Mouse (Mus musculus): ENCODE results near the gene Gm47289. TPM values are rescaled to one million over a fixed set of nuclear protein-coding genes. Genes with fewer than 3 reads are reported as not detected.
A peak's percentile ranks its signal among the peaks of the same experiment; 100 is the strongest.

The Gm47289 gene
- total RNA-seq (2012; rRNA removed), result not detected in 2 replicates

DNA sequence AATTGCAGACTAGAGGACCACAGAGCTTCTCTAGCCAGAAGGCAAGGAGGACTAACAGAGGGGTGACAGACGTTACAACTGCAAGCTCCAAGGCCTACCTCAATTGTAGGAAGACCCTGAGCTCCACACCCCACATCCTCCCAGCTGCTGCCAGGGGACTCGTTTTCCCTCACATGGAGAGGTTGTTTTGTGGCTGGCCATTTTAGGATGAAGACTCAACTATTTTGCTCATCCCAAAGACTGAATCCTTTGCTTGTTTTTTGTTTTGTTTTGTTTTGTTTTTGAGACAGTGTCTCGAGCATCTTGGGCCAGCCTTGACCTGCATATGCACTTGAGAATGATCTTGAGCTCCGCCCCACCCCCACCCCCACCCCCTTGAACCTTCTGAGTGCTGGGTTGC lies at the start of gene Gm47289:
Gene Gm47289 (plus strand): TSS at position 301 of the 400 bp plus-strand sequence.
- DNase-seq (ENCODE audit: low read depth, low spot score), result no peak
- no peak for TF ChIP-seq ZC3H11A (IDR thresholded peaks at IDR 0.05; ENCODE audit: borderline replicate concordance, low read depth, low read length)
- no peak for TF ChIP-seq ZNF384 (IDR thresholded peaks at IDR 0.05; ENCODE audit: low read depth, low read length)
- TF ChIP-seq CHD2 (IDR thresholded peaks at IDR 0.05; ENCODE audit: low read depth, low read length), result no peak
- TF ChIP-seq MAFK (IDR thresholded peaks at IDR 0.05; ENCODE audit: insufficient read depth, low read depth, low read length), result no peak
- no peak for TF ChIP-seq HCFC1 (IDR thresholded peaks at IDR 0.05; ENCODE audit: borderline replicate concordance, insufficient read depth, low read length)
- in situ Hi-C loops (cut with MboI; ENCODE audit: low sequenced_read_pairs in 2 of 2, unreplicated experiment in 2 of 2), result no loop called here
- Histone ChIP-seq H3K4me3 (ENCODE audit: insufficient read depth in 1 of 2, low read depth in 1 of 2, low read length in 2 of 2, poor library complexity in 1 of 2, severe bottlenecking in 1 of 2) (no peak within 1 kb of the TSS), H3K9ac (ENCODE audit: insufficient read depth, low read depth, low read length, poor library complexity, severe bottlenecking) (no peak within 1 kb of the TSS), H3K36me3 (ENCODE audit: control insufficient read depth, insufficient read depth, low read length, poor library complexity, severe bottlenecking) (no peaks in the 10 kb centered on the region), H3K27ac (ENCODE audit: insufficient read depth, low read depth, low read length, poor library complexity, severe bottlenecking) (no peak within 1 kb of the TSS), H3K4me1 (ENCODE audit: control insufficient read depth in 2 of 2, insufficient read depth in 2 of 2, low read length in 2 of 2, poor library complexity in 1 of 2) (no peaks in the 10 kb centered on the region), H3K9me3 (ENCODE audit: control insufficient read depth, insufficient read depth, low read depth, low read length) (no peaks in the 10 kb centered on the region)

DNA sequence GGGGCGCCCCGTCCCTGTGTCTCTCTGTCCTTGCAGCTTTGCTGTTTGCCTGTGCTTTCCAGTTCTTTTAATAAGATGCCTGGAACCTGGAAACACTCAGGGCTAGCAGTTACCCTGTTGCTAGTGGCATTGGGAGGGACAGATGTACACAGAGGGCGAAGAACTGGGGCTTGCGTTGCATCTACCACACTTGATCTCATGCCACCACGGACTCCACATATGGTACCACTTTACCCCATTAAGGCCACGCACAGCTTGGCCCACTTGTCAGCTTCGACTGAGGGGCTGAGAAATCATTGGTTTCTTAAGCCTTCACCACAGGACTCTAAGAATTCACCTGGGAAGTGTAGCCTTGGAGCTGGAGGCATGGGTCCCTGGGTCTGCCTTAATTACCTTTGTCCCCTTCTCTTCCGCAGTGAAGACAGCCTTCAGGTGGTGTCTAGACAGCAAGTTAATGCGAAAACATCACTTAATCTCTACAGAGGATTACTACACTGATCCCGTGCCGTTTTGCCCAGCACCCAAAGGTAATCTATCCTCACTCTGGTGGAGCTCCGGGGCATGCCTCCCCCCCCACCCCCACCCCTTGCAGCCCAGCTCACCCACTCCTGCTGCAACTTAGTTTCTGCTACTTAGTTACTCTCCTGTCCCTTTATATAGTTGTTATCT lies 49.1 kb upstream of the Gm47289 start:
- in situ Hi-C loops (cut with MboI; ENCODE audit: low sequenced_read_pairs in 2 of 2, unreplicated experiment in 2 of 2), result no loop called here
- Histone ChIP-seq H3K27ac (ENCODE audit: insufficient read depth, low read depth, low read length, poor library complexity, severe bottlenecking) (no peak overlapping the region; the same call in 1 of the 2 replicates), H3K9me3 (ENCODE audit: control insufficient read depth, insufficient read depth, low read depth, low read length) (no peaks in the 10 kb centered on the region), H3K4me3 (ENCODE audit: insufficient read depth in 1 of 2, low read depth in 1 of 2, low read length in 2 of 2, poor library complexity in 1 of 2, severe bottlenecking in 1 of 2) (no peak overlapping the region), H3K36me3 (ENCODE audit: control insufficient read depth, insufficient read depth, low read length, poor library complexity, severe bottlenecking) (no peaks in the 10 kb centered on the region), H3K4me1 (ENCODE audit: control insufficient read depth in 2 of 2, insufficient read depth in 2 of 2, low read length in 2 of 2, poor library complexity in 1 of 2) (peaks cover 0 to 10% of the 10 kb centered on the region in 2 experiments), H3K9ac (ENCODE audit: insufficient read depth, low read depth, low read length, poor library complexity, severe bottlenecking) (no peak overlapping the region)
- TF ChIP-seq HCFC1 (IDR thresholded peaks at IDR 0.05; ENCODE audit: borderline replicate concordance, insufficient read depth, low read length) (no peak), ZC3H11A (IDR thresholded peaks at IDR 0.05; ENCODE audit: borderline replicate concordance, low read depth, low read length) (no peak), ZNF384 (IDR thresholded peaks at IDR 0.05; ENCODE audit: low read depth, low read length) (no peak), MAFK (IDR thresholded peaks at IDR 0.05; ENCODE audit: insufficient read depth, low read depth, low read length) (no peak), CHD2 (IDR thresholded peaks at IDR 0.05; ENCODE audit: low read depth, low read length) (no peak)
- no peak for DNase-seq (ENCODE audit: low read depth, low spot score)

DNA sequence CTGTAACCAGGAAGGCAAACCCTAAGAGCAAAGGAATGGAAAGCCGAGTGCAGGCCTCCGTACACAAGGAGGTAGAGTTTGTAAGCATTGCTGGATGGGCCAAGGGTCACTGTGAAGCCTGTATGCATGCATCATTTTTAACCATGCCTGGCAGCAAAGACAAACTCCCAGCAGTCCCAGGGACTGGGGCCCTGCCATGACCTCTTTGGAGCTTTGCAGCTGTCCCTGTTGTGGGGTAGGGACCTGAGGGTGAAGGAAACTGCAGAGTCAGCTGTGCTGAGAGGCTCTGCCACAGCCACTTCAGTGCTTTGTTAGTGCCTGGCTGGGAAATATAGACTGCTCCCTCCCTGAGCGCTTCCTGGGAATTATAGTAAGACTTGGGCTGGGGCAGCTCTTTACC lies 48.3 kb upstream of the Gm47289 start:
- Histone ChIP-seq H3K9ac (ENCODE audit: insufficient read depth, low read depth, low read length, poor library complexity, severe bottlenecking) (peak overlapping the region; percentile 3; the same call in 1 of the 2 replicates), H3K27ac (ENCODE audit: insufficient read depth, low read depth, low read length, poor library complexity, severe bottlenecking) (peak overlapping the region; percentile 6; the same call in 1 of the 2 replicates), H3K4me3 (ENCODE audit: insufficient read depth in 1 of 2, low read depth in 1 of 2, low read length in 2 of 2, poor library complexity in 1 of 2, severe bottlenecking in 1 of 2) (no peak overlapping the region), H3K9me3 (ENCODE audit: control insufficient read depth, insufficient read depth, low read depth, low read length) (no peaks in the 10 kb centered on the region), H3K36me3 (ENCODE audit: control insufficient read depth, insufficient read depth, low read length, poor library complexity, severe bottlenecking) (no peaks in the 10 kb centered on the region), H3K4me1 (ENCODE audit: control insufficient read depth in 2 of 2, insufficient read depth in 2 of 2, low read length in 2 of 2, poor library complexity in 1 of 2) (peaks cover 0 to 12% of the 10 kb centered on the region in 2 experiments)
- TF ChIP-seq HCFC1 (IDR thresholded peaks at IDR 0.05; ENCODE audit: borderline replicate concordance, insufficient read depth, low read length), result no peak
- no peak for TF ChIP-seq CHD2 (IDR thresholded peaks at IDR 0.05; ENCODE audit: low read depth, low read length)
- TF ChIP-seq ZNF384 (IDR thresholded peaks at IDR 0.05; ENCODE audit: low read depth, low read length), result no peak
- no peak for TF ChIP-seq ZC3H11A (IDR thresholded peaks at IDR 0.05; ENCODE audit: borderline replicate concordance, low read depth, low read length)
- no peak; the same call in 1 of the 2 replicates for TF ChIP-seq MAFK (IDR thresholded peaks at IDR 0.05; ENCODE audit: insufficient read depth, low read depth, low read length)
- DNase-seq (ENCODE audit: low read depth, low spot score), result no peak
- in situ Hi-C loops (cut with MboI; ENCODE audit: low sequenced_read_pairs in 2 of 2, unreplicated experiment in 2 of 2), result no loop called here

DNA sequence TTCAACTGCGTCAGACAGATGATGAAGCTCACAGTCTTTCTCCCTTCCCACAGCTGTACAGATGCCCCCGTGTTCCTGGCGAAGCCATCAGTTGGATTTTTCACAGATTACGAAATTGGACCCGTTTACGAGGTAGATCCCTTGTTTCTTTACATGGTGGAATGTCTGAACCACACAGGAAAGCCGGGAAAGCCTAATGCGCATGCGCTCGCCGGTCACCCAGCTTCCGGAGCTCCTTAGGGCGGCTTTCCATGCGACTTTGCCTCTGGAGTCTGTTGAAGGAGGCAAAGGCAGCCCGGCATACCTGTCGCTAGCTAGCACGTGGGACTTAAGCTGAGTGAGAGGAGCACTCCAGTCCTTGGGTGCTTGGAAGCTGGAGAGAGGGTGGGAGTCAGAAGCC lies 44.0 kb upstream of the Gm47289 start:
- H3K36me3 ChIP-seq (ENCODE audit: control insufficient read depth, insufficient read depth, low read length, poor library complexity, severe bottlenecking), result no peaks in the 10 kb centered on the region
- H3K4me1 ChIP-seq (ENCODE audit: control insufficient read depth in 2 of 2, insufficient read depth in 2 of 2, low read length in 2 of 2, poor library complexity in 1 of 2), result peaks cover 0 to 9% of the 10 kb centered on the region in 2 experiments; a peak in 3 of 4 replicates
- in situ Hi-C loops (cut with MboI; ENCODE audit: low sequenced_read_pairs in 2 of 2, unreplicated experiment in 2 of 2), result no loop called here
- TF ChIP-seq ZC3H11A (IDR thresholded peaks at IDR 0.05; ENCODE audit: borderline replicate concordance, low read depth, low read length), result no peak
- TF ChIP-seq CHD2 (IDR thresholded peaks at IDR 0.05; ENCODE audit: low read depth, low read length), result no peak
- no peak for TF ChIP-seq ZNF384 (IDR thresholded peaks at IDR 0.05; ENCODE audit: low read depth, low read length)
- TF ChIP-seq MAFK (IDR thresholded peaks at IDR 0.05; ENCODE audit: insufficient read depth, low read depth, low read length), result no peak
- TF ChIP-seq HCFC1 (IDR thresholded peaks at IDR 0.05; ENCODE audit: borderline replicate concordance, insufficient read depth, low read length), result no peak
- no peaks in the 10 kb centered on the region for H3K9me3 ChIP-seq (ENCODE audit: control insufficient read depth, insufficient read depth, low read depth, low read length)
- peak overlapping the region; percentile 29; the same call in 1 of the 2 replicates for H3K9ac ChIP-seq (ENCODE audit: insufficient read depth, low read depth, low read length, poor library complexity, severe bottlenecking)
- H3K27ac ChIP-seq (ENCODE audit: insufficient read depth, low read depth, low read length, poor library complexity, severe bottlenecking), result no peak overlapping the region
- DNase-seq (ENCODE audit: low read depth, low spot score), result no peak
- H3K4me3 ChIP-seq (ENCODE audit: insufficient read depth in 1 of 2, low read depth in 1 of 2, low read length in 2 of 2, poor library complexity in 1 of 2, severe bottlenecking in 1 of 2), result no peak overlapping the region
